Mouse (Mus musculus): Measurements from ENCODE around the gene Syncrip. TPM values are rescaled to one million over a fixed set of nuclear protein-coding genes. Genes with fewer than 3 reads are reported as not detected.

Gene Syncrip
- polyA plus RNA-seq, 1 experiment from 2014 or later = 162 TPM

Other genes with a start within 250 kb of the Syncrip start
- 2.0 and 2.7 TPM in 2 replicates for gene Nt5e, start 155.4 kb downstream of the Syncrip start, polyA plus RNA-seq (2014; fragmentation: Nextera tagmentation; extraction: Ambion mirVana)
- gene Snx14, start 43.6 kb downstream of the Syncrip start, polyA plus RNA-seq (2014; fragmentation: Nextera tagmentation; extraction: Ambion mirVana) = 21.1 and 21.3 TPM in 2 replicates
- 0.43 TPM in 1 of 2 replicates, not detected in the other for gene Gm20537, start 26.0 kb downstream of the Syncrip start, polyA plus RNA-seq (2014; fragmentation: Nextera tagmentation; extraction: Ambion mirVana)
- 8.2 and 9.0 TPM in 2 replicates for gene Zfp949, start 65.4 kb upstream of the Syncrip start, polyA plus RNA-seq (2014; fragmentation: Nextera tagmentation; extraction: Ambion mirVana)
- gene Trim43a, start 98.3 kb upstream of the Syncrip start, polyA plus RNA-seq (2014; fragmentation: Nextera tagmentation; extraction: Ambion mirVana) = not detected in 2 replicates
- 27.8 and 30.9 TPM in 2 replicates for gene Mthfsl, start 237.7 kb upstream of the Syncrip start, polyA plus RNA-seq (2014; fragmentation: Nextera tagmentation; extraction: Ambion mirVana)
- not detected in 2 replicates for gene Bcl2a1d, start 249.3 kb upstream of the Syncrip start, polyA plus RNA-seq (2014; fragmentation: Nextera tagmentation; extraction: Ambion mirVana)